Mouse (Mus musculus) cerebellum, adult (tissue): Measurements from ENCODE around the gene Gmeb2.

Experiments
- ATAC-seq: cut with Nextera tagmentation; 2 replicates; pipeline ENCODE4 v1.9.2; 2017; ENCODE audit warnings: mild to moderate bottlenecking, moderate library complexity, mixed read lengths; ENCODE audit not compliant: insufficient number of reproducible peaks, low FRiP score, low TSS enrichment

The Gmeb2 gene

DNA sequence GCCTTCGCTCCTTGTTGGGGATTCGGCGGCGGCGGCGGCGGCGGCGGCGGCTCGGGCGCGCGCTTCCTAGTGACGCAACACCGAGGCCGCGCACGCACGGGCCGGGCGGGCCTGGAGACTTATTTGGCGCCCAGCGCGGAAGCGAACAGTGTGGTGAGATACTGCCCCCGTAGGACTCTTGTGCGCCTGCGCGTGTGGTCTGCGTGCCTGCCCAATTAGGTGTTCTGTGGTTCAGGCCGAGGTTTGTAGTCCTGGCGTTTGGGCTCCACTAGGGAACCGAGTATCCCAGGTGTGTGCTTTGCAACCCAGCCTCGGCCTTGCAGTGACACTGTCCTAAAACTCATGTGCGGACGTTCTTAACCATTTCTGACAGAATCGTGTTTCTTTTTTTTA lies at the start of gene Gmeb2:
Gmeb2 (minus strand) TSS at position 78 of the 393 bp plus-strand sequence.
- ATAC-seq, result peak; percentile 96

DNA sequence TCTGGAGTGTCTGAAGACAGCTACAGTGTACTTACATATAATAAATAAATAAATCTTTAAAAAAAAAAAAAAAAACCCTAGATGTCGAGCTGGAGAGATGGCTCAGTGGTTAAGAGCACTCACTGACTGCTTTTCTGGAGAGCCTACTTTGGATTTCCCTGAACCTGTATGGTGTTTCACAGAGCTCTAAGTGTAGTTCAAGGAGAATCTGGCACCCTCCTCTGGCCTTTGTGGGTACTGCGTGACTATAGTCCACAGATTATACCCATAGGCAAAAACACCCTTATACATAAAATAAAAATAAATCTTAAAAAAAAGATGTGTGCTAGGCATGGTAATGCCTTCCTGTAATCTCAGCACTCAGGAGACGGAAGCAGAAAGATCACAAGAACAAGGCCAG lies 46.2 kb upstream of the Gmeb2 start:
- ATAC-seq, result no peak; the same call in 1 of the 2 replicates

DNA sequence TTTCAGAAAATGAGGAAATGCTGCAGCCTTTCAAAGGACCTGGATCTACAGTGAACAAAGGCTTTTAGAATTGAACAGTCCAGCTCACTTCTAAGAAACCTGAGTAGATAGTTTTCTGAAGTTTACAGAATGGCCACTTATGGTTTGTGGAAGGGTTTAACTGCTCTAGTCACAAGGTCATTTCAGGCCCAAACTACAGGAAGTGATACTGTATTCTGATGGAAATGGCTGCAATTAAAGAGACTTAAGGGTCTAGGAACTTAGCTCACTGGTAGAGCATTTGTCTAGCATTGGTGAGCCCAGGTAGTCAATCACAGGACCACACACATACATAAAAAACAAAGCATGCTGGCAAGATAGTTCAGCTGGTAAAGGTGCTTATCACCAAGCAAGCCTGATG lies 44.7 kb upstream of the Gmeb2 start:
- ATAC-seq, result no peak

DNA sequence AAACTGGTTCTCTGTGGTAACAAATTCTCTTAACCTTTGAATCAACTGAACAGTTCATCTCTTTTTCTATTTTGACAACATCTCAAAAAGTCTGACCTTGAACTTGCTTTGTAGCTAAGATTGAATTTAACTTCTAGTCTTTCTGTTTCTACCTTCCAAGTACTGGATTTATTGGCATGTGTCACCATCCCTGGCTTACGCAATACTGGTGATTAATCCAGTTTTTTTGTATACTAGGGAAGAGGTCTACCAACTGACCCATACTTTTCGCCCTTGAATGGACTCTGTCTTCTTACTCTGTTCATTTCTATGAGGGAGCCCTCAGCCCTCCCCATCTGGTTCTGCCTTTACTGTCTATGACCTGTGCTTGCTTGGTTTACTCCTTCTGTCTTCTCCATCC lies 38.3 kb upstream of the Gmeb2 start:
- no peak for ATAC-seq

DNA sequence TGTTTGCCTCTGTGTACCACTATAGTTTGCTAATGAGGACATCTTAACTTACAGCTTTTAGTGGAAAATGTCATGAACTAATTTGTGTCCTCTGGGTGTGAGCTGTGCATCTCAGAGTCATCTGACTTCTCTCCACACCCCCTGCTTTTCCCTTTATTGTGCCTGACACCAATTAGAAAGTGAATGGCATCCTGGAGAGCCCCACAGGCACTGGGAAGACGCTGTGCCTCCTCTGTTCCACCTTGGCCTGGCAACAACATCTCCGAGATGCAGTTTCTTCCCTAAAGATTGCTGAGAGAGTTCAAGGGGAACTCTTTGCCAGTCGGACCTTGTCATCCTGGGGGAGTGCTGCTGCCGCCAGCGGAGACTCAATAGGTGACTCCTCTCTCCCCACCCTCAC lies 34.3 kb upstream of the Gmeb2 start:
- no peak for ATAC-seq

DNA sequence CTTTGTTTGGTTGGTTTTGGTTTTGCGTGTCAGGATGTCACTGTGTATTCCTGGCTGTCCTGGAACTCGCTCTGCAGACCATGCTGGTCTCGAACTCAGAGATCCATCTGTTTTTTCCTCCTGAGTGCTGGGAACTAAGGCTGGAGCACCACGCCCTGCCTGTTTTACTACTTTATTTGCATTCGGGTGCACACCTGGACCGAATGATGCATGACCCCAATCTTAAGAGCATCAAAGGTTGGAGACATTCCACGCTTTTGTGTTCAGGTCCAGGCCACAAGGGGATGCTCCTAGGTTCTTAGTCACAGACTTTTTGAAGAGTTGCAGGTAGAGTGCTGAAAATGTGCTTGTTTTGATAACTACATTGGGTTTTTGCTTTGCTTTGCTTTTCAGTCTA lies 32.3 kb upstream of the Gmeb2 start:
- ATAC-seq, result no peak

DNA sequence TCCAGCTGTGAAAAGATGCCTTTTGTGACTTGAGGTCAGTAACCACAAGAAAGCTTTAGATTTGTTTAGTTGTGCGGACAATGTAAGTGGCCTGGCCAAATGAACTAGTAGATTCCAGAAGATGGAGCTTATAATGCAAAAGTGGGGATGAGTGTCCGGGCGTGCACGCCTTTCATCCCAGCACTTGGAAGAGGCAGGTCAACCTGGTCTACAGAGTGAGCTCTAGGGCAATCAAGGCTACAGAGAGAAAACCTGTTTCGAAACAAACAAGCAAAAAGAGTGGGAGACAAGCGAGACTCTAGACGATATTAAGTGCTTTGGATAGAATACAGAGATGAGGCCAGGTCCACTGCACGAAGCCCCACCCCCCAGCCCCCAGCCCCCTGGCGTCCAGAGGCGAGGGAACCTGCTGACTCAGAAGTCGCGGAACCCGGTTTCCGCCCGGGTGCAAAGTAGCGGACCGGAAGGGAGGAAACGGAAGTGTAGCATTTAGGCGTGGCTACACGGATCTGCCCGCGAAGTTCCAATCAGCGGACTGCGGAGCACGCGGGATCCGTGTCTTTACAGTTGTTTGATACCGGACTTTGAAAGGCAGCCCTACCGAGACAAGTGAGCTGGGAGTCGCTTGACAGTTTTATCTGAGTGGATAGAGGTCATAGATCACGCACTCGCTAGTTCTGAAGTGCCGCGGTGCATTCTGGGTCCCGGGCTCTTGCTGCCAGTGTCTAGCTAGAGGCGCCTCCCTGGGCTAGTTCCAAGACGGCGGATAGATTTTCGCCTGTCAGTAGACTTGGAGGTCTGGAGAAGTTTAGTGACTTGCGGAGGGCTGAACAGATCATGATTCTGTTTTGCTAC lies 31.6 kb upstream of the Gmeb2 start, which contains the start of gene Rtel1:
Rtel1 (plus strand) TSS at position 492 of the 855 bp plus-strand sequence.
- ATAC-seq, result peak; percentile 84; the same call in 1 of the 2 replicates

DNA sequence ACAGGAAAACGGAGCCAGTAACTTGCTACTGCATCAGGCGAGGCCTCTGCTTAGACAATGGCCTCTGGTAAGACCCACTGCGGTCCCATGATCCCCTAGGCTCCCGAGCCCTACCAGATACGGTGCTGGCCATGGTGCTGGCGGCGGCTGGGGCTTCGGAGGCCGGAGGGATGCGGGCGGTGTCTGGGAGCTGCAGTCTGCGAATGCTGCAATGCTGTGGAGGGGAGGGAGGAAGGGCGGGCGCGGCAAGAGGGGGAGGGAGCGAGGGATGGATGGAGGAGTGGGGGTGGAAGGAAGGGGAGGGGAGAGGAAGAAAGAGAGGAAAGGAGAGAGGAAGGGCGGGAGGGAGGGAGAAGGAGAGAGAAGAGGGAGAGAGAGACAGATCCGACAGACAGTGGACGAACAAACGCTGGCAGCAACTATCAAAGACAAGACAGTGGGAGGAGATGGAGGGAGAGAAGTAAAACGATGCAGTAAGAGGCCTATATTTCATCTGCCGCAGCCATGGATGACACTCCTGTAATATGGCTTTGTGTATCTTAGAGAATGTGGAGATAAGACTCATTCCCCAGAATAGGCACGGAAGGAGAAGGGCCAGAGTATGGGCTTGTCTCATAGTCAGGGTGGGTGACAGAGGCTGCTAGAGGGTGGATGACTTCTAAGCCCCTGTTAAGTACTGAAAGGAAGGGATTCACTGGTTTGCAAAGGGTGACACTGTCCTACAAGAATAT lies 26.4 kb upstream of the Gmeb2 start, which contains the start of gene Stmn3:
Stmn3 (minus strand) TSS at position 421 of the 731 bp plus-strand sequence.
- ATAC-seq, result peak; percentile 81

DNA sequence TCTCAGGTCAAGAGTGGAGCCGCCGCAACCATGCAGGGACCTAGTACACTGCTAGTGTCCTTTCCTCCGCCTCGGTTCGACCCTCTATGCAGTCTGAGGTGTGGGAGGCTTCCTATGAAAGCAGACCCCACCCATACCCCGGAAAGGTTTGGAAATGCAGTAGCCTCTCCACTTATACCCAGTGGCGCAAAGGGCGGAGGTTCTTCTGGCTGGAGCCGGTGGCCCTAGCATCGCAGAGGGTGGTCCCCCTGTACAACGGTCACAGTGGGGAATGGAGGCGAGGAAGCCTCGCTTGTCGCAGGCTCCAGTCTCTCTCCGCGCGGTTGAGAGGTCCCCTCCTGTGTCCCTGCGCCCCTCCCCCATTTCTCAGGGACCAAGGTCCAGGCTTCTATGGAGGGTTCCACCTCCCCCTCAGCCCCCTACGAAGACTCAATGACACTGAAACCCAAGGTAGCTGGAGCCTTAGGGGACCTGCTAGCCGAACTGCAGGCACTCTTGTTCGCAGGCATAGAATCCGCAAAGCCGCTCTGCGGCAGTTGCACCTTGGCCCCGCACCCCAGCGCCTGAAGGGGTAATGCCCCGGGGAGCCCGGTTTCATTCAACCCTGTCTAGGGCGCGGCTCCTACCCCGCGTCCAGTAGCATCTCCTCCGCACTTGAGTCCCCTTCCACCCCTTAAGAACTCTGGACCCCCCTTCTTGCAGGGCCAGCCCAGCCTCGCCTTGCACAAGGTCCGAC lies 25.7 kb upstream of the Gmeb2 start:
- ATAC-seq, result peak; percentile 51; the same call in 1 of the 2 replicates

DNA sequence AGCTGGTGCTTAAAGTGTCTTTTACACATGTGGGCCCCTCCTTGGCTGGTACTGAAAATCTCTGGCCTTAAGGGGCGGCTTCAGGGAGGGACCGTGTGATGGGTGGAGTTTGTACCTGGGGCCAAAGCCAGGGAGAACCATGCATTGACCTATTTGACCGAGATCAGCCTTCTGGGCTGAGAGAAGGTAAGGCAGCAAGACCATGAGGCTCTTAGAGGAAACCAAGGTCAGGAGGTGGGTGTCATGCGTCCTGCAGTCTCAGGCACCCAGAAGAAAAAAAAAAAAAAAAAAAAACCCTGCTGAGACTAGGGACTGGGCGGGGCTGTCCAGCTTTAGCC lies 25.1 kb upstream of the Gmeb2 start:
- peak; percentile 28; the same call in 1 of the 2 replicates for ATAC-seq

DNA sequence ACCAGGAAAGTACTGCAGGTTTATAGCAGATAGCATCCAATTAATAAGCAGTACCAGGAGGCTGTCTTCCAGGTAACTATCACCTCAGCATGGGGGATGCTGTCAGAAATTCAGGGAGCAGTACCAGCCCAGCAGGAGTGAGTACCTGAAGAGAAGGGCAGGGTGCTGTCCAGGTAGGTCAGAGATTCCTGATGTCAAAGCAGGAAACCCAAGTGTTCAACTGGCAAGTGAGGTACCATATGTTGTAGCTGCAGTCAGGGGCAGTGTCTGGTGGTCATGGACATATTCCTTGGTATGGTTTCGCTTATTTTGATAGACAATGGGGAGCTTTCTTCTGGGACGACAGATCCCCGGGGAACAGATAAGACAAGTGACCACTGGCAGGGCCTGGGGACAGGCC lies 24.6 kb upstream of the Gmeb2 start:
- ATAC-seq, result no peak

DNA sequence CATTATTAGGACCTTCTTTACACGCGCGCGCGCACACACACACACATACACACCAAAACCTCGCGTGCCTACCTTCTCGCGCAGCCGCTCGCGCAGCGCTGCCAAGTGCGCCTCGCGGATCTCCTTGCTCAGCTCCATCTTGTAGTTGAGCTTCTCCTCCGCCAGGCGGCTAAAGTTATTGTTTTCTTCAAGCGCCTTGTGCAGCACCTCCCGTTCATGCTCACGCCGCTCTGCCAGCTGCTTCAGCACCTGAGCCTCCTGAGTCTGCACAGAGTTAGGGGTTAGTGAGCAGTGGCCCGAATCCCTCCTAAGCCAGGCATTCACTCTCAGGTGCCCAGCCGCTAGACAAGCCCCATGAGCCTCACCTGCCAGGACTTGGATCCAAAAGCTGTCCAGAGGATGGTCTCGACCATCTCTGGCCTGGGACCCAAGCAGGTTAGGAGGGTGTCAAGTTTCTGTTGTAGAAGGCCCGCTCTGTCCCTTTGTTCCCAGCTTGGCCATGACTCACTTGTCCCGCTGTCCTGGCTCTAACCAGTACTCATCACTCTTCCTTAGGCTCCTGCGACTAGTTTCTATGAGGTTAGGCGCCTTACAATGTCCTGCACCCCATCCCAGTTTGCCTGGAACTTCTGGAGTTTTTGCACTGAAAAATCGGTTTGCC lies 19.4 kb upstream of the Gmeb2 start:
- peak; percentile 45; the same call in 1 of the 2 replicates for ATAC-seq

DNA sequence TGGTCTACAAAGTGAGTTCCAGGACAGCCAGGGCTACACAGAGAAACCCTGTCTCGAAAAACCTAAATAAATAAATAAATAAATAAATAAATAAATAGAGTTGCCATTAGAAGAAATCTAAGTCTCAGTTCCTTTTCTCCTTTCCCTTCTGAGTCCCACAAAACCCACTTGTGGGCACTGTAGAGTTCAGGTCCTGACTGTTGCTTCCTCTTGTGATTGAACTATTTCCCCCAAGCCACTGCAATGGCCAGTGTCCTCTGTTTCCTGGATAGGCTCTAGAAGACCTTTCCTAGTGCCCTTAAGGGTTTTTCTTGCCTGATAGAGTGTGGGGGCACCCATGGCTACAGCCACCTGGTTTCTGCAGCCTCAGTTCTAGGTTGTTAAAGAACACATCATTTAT lies 17.1 kb upstream of the Gmeb2 start:
- no peak for ATAC-seq

DNA sequence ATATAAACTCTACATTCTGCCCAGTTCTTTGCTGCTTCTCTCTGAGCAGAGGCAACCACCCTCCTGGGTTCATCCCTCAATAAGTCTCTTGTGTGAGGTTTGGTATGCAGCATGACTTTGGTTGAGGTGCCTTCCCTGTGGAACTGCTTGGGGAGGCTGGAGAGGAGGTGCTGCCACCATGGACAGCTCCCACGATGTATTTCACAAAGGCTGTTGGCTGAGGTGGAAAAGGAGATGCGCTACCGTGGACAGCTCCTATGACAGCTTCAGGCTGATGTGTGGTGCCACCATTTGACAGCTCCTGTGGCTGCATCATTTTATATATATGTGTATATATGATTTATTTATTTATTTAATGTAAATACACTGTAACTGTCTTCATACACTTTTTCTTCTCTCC lies 14.2 kb upstream of the Gmeb2 start:
- no peak for ATAC-seq

DNA sequence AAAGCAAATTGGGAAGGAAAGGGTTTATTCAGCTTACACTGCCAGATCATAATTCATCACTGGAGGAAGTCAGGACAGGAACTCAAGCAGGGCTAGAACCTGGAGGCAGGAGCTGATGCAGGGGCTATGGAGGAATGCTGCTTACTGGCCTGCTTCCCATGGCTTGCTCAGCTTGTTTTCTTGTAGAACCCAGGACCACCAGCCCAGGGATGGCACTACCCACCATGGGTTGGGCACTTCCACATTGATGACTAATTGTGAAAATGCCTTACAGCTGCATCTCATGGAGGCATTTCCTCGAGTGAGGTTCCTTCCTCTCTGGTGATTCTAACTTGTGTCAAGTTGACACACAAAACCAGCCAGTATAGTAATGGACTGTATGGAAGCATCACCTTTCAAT lies 3.1 kb upstream of the Gmeb2 start:
- no peak for ATAC-seq

DNA sequence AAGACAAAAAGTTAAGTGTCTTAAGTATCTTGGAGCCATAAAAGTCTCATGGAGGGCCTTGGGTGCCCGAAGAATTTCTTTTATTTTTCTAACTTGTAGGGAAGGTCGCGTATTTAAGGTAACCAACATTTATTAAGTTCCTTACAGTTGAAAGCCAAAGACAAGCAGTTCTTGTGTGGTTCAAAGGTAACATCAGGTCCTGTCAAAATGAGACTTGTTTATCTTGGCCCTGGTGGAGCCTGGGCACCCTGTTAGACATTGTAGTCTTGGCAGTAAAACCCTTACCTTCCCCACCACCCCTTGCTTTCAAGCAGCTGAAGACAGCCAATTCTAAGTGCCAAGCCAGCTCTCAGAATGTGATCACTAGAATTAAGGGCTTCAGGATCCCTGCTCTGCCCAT lies 856 bp upstream of the Gmeb2 start:
- no peak for ATAC-seq

DNA sequence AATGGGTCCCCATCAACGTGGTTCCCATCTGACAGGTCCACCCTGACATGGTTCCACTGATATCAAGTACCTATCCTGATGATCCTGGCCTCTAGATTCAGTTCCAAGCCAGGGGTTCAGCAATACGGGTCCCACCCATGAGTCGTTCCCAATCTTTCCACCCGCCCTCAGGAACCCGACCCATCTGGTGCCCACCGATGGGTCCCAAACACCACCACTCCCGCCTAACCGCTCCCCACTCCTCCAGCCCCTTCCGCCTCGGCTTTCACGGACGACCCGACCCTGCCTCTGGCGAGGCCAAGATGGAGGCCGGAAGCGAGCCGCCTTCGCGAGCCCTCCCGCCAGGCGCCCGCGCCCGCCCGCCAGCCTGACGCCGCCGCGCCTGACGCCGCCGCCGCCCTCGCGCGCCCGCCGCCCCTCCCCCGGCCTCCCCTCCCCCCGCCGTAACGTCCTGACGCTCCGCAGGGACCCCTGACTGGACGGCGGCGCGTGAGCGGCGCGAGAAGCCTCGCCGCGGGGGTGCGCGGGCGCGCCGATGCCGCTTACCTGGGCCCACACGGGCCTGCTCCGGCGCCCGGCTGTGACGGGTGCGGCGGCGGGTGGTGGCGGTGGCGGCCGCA lies 387 bp downstream of the Gmeb2 start:
- peak; percentile 57; the same call in 1 of the 2 replicates for ATAC-seq

DNA sequence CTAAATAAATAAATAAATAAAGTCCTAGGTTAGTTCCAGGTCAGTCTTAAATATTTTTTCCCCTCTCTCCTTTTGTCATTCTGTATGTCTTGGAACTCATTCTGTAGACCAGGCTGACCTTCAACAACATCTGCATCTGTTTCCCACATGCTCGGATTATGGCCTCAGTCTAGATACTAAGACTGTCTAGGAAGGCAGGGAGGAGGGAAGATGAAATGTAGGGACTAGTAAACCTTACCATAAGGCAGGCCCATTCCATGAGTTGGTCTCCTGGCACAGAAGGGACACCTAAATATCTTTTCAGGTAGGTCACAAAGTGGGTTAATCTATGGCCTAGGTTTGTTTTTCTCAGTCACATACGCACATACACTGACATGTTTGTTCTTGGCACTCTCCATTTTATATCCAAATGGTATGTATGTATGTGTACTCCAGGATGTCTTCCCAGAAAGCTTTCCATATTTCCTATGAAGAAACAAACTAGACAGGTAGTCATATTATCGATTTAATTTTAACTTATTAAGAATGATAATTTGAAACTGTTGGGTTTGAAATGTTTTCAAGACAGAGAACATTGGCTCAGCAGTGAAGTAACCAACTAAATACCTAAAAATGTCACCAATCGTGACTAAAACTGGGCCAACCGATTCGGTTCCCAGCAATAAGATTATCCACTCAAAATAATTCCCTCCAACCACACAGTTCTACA lies 1.1 kb downstream of the Gmeb2 start:
- ATAC-seq, result no peak

DNA sequence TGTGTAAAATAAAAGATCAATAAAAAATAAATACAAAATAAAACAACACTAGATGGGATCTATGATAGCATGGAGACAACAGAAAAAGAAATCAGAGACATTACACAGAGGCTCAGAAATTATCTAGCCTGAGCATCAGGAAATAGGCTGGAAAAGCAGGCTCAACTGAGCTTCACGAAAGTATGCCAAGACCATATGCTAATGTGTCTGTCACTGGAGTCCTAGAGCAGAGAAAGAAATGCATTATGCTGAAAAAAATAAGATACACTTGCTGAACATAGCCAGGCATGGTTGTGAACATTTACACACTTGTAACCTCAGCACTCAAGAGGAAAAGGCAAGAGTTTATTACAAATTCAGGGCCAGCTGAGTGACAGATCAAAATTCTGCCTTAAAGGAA lies 7.9 kb downstream of the Gmeb2 start:
- no peak for ATAC-seq
